Mouse (Mus musculus) cerebellum, adult 2 months (tissue): ENCODE results near the gene Pgf.

Experiments used
- CTCF ChIP-seq: fragments of 200-500 bp; IDR thresholded peaks from 2 replicates; pipeline ENCODE4 v1.5.1; 2011; ENCODE audit warnings: low read depth, mild to moderate bottlenecking, control low read depth, low read length, moderate library complexity, borderline replicate concordance; ENCODE audit not compliant: insufficient read depth
- POLR2A ChIP-seq: fragments of 200-500 bp; IDR thresholded peaks from 2 replicates; pipeline ENCODE4 v1.6.1; 2011; ENCODE audit warnings: low read length, control low read depth, borderline replicate concordance; ENCODE audit not compliant: insufficient read depth

DNA sequence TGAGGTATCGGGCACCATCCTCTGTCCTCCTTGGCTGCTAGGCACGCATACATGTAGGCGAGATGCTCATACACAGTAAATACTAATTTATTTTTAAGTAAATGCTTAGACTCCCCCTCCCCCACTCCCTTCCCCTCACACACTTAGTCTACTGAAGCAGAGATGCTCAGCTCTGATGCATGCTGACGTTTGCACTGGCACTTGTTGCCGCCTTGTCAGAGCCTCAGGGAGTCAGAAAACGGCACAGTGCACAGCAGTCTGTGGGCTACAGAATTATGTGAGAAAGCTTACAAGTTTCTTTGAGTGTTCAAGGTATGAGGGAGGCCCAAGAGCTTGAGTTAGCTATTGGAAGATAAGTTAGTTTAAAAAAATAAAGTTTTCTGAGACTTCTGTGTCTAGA is 46.2 kb downstream of the Pgf start:
- no peak for TF ChIP-seq CTCF
- TF ChIP-seq POLR2A: no peak
